Mouse (Mus musculus) lung, postnatal 0 days (tissue): ENCODE measurements at regions not wholly inside any gene's neighbourhood (a gene's known extent, or its start where the extent isn't known, plus 50 kb on each side); places are given as distances from the start of the nearest gene placed in this dataset.

Experiments used
- ATAC-seq: fragments of 200-750 bp; cut with Nextera tagmentation; 2 replicates; pipeline ENCODE4 v1.8.0; 2017; ENCODE audit warnings: moderate library complexity
- DNase-seq: peaks from one replicate; pipeline ENCODE4 v3.0.0-alpha.2; 2016; ENCODE audit warnings: low spot score
- H3K27ac ChIP-seq: fragments of 300-500 bp; sonication (generic); 2 replicates; pipeline ENCODE4 v1.5.1; 2014; ENCODE audit warnings: antibody characterized with exemption, mild to moderate bottlenecking, low read length, mixed read lengths
- H3K27me3 ChIP-seq: fragments of 300-500 bp; sonication (generic); replicated peaks from 2 replicates; pipeline ENCODE4 v1.6.1; 2014; ENCODE audit warnings: low read length, mixed read lengths; ENCODE audit not compliant: insufficient read depth
- H3K36me3 ChIP-seq: fragments of 300-500 bp; sonication (generic); 2 replicates; pipeline ENCODE4 v1.6.1; 2014; ENCODE audit warnings: low read length, mixed read lengths; ENCODE audit not compliant: insufficient read depth
- H3K4me1 ChIP-seq: fragments of 300-500 bp; sonication (generic); 2 replicates; pipeline ENCODE4 v1.6.1; 2014; ENCODE audit warnings: antibody characterized with exemption, low read depth, low read length, mixed read lengths; ENCODE audit not compliant: insufficient read depth
- H3K4me2 ChIP-seq: fragments of 300-500 bp; sonication (generic); replicated peaks from 2 replicates; pipeline ENCODE4 v1.6.1; 2014; ENCODE audit warnings: low read depth, mild to moderate bottlenecking, low read length, moderate library complexity, mixed read lengths
- H3K4me3 ChIP-seq: fragments of 300-500 bp; sonication (generic); 2 replicates; pipeline ENCODE4 v1.5.1; 2014; ENCODE audit warnings: low read depth, low read length
- H3K9ac ChIP-seq: fragments of 300-500 bp; sonication (generic); replicated peaks from 2 replicates; pipeline ENCODE4 v1.6.1; 2014; ENCODE audit warnings: low read depth, mild to moderate bottlenecking
- H3K9me3 ChIP-seq: fragments of 300-500 bp; sonication (generic); 2 replicates; pipeline ENCODE4 v1.6.1; 2016; ENCODE audit warnings: low read length, mixed read lengths
- CTCF ChIP-seq: IDR thresholded peaks from 2 replicates; pipeline ENCODE4 v1.5.1; 2016; ENCODE audit warnings: antibody characterized with exemption, mild to moderate bottlenecking
- EP300 ChIP-seq: IDR thresholded peaks from 2 replicates; pipeline ENCODE4 v1.6.1; 2016; ENCODE audit warnings: antibody characterized with exemption, mild to moderate bottlenecking, control low read depth
- WGBS: fragments of 180-500 bp; shearing (Covaris S2); extraction: QIAGEN DNeasy Blood & Tissue Kit; methylation state at CpG from one replicate; pipeline ENCODE4 v1.1.7; 2014; 5-methylcytosine and 5-hydroxymethylcytosine counted together

DNA sequence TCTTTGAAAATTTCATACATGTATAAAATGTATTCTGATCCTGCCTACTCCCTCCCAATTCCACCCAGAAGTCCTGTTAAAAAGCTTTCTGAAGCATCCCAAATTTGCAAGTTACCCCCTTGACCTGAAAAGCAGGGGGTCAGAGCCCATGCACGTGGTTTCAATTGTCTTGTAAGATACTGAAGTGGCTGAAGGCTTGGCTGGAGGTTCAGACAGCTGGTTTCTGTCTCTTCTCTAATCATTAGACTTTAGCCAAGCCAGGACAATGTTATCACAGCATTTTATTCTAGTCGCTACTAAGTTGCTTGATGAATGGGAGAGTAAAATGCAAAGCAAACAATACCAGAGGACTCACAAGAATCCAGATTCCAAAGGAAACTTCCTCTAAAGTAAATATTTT lies 1484.1 kb downstream of the 4930444P10Rik start:
- peak; percentile 47 for DNase-seq
- TF ChIP-seq CTCF (no peak), EP300 (0 out of 2 replicates have a peak, but pooled peaks have one; percentile 11)
- no peak overlapping the region for H3K9ac ChIP-seq
- H3K4me1 ChIP-seq = no peaks in the 10 kb centered on the region
- no peaks in the 10 kb centered on the region for H3K9me3 ChIP-seq
- no peaks in the 10 kb centered on the region for H3K27me3 ChIP-seq
- no peaks in the 10 kb centered on the region for H3K36me3 ChIP-seq
- no peak overlapping the region for H3K27ac ChIP-seq
- peak; percentile 35; the same call in 1 of the 2 replicates for ATAC-seq
- no peak overlapping the region for H3K4me3 ChIP-seq
- 3% methylated on average over 2 of the region's 2 CpGs for WGBS
- H3K4me2 ChIP-seq = no peak overlapping the region

DNA sequence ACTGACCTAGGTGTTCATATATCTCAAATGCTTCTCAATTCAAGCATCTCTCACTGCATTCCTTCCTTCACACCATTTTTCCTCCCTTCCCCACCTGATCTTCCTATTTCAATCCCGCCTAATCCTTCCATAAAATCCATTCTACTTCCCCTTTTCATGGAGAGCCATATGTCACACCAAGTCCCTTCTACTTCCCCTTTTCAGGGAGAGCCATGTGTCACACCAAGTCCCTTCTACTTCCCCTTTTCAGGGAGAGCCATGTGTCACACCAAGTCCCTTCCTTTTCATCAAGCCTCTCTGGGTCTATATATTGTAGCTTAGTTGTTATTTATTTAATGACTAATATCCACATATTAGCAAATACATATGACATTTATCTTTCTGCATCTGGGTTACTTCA lies 1497.2 kb downstream of the 4930444P10Rik start:
- no peaks in the 10 kb centered on the region for H3K9me3 ChIP-seq
- no peak for DNase-seq
- WGBS = 48% methylated on average over 1 of the region's 1 CpGs
- H3K4me1 ChIP-seq = no peaks in the 10 kb centered on the region
- H3K27ac ChIP-seq = no peak overlapping the region
- no peak overlapping the region for H3K9ac ChIP-seq
- TF ChIP-seq EP300 = no peak
- no peak for TF ChIP-seq CTCF
- ATAC-seq = no peak
- H3K27me3 ChIP-seq = no peaks in the 10 kb centered on the region
- no peaks in the 10 kb centered on the region for H3K36me3 ChIP-seq
- H3K4me3 ChIP-seq = no peak overlapping the region
- no peak overlapping the region for H3K4me2 ChIP-seq

- 74% methylated on average over 5 of the region's 5 CpGs for WGBS
- H3K27me3 ChIP-seq = no peaks in the 10 kb centered on the region
- H3K4me3 ChIP-seq = no peak overlapping the region
- no peaks in the 10 kb centered on the region for H3K9me3 ChIP-seq
- TF ChIP-seq EP300 = no peak
- no peak for TF ChIP-seq CTCF
- no peak overlapping the region for H3K27ac ChIP-seq
- no peak overlapping the region for H3K9ac ChIP-seq
- DNase-seq (no peak), ATAC-seq (no peak)
- H3K4me2 ChIP-seq = no peak overlapping the region
- no peaks in the 10 kb centered on the region for H3K36me3 ChIP-seq
- H3K4me1 ChIP-seq = no peaks in the 10 kb centered on the region
Measured at GRCm38 (mm10) chr1:14589905-14590304, 1503.2 kb downstream of the 4930444P10Rik start.

DNA sequence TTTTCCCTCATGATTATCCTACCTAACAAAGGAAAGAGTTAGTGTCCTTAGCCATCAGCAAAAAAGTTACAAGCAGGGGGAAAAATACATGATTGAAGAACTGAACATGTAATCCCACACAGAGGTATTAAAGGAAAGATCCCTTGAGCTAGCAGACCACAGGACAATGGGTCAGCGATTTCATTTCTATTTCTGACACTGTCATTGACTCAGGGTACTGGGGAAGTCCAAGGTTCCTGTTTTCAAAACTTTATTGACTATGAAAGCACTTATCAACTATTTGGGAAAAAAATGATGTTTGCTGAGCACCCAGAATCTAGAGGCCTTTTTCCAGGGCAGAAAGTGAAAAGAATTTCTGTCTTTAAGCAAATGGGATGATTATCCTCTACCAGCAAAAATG lies 1513.7 kb downstream of the 4930444P10Rik start:
- TF ChIP-seq EP300 (no peak), CTCF (no peak)
- Histone ChIP-seq H3K4me2 (no peak overlapping the region), H3K4me3 (no peak overlapping the region), H3K27me3 (no peaks in the 10 kb centered on the region), H3K27ac (no peak overlapping the region), H3K36me3 (no peaks in the 10 kb centered on the region), H3K9me3 (no peaks in the 10 kb centered on the region), H3K9ac (no peak overlapping the region), H3K4me1 (no peaks in the 10 kb centered on the region)
- WGBS = 55% methylated on average over 1 of the region's 1 CpGs
- ATAC-seq (no peak), DNase-seq (no peak)

DNA sequence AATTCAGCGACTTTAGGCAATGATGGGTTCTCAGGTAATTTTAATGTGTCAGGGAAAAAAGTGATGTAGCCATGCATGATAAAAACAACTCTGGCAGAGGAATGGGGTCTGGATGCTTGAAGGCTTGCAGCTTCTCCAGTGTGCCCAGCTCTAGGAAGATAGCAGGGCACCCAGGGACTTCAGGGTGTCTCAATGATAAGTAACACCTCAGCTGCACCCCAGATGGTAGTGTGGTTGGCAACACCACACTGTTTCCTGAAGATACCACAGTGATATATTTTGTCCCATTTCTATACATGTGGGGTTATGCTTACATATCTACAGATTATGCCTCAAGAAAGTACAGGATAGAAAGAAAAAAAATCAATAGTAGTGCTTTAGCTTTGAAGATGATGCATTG lies 1516.9 kb downstream of the 4930444P10Rik start:
- Histone ChIP-seq H3K9ac (no peak overlapping the region), H3K4me1 (no peaks in the 10 kb centered on the region), H3K4me2 (no peak overlapping the region), H3K27me3 (no peaks in the 10 kb centered on the region), H3K4me3 (no peak overlapping the region), H3K27ac (no peak overlapping the region), H3K36me3 (no peaks in the 10 kb centered on the region), H3K9me3 (no peaks in the 10 kb centered on the region)
- ATAC-seq (no peak), DNase-seq (no peak)
- no peak for TF ChIP-seq CTCF
- TF ChIP-seq EP300 = no peak
- 94% methylated on average over 1 of the region's 1 CpGs for WGBS

GRCm38 (mm10) chr1:14570562-14570981 lies 1522.6 kb downstream of the 4930444P10Rik start:
- Histone ChIP-seq H3K4me1 (no peaks in the 10 kb centered on the region), H3K36me3 (no peaks in the 10 kb centered on the region), H3K4me2 (no peak overlapping the region), H3K27ac (no peak overlapping the region), H3K9ac (no peak overlapping the region), H3K9me3 (no peaks in the 10 kb centered on the region), H3K4me3 (no peak overlapping the region), H3K27me3 (no peaks in the 10 kb centered on the region)
- DNase-seq = peak; percentile 18
- no peak for ATAC-seq
- WGBS = 12% methylated on average over 5 of the region's 5 CpGs
- TF ChIP-seq CTCF = peak; percentile 62
- TF ChIP-seq EP300 = no peak

DNA sequence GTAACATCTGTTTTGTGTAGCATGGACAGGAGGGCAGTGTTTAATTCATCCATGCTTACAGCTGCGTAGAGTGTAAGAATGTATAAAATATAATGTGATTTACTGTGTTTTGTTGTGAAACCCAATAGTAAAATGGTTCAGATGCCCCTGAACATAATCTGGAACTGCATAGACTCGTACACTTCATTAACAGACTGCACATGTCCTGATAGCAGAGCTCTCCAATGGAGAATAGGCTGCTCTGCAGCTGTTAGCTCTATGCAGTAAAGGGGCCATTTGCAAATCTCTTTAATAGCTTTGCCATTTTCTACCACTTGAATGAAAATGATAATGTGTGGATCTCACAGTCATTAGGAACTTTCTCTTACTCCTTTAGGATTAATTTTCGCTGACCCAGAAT lies 1523.0 kb downstream of the 4930444P10Rik start:
- H3K36me3 ChIP-seq = no peaks in the 10 kb centered on the region
- TF ChIP-seq CTCF (no peak), EP300 (no peak)
- H3K9ac ChIP-seq = no peak overlapping the region
- 58% methylated on average over 3 of the region's 3 CpGs for WGBS
- no peak overlapping the region for H3K4me2 ChIP-seq
- H3K4me3 ChIP-seq = no peak overlapping the region
- no peak for DNase-seq
- no peaks in the 10 kb centered on the region for H3K9me3 ChIP-seq
- H3K27me3 ChIP-seq = no peaks in the 10 kb centered on the region
- H3K4me1 ChIP-seq = no peaks in the 10 kb centered on the region
- ATAC-seq = no peak
- H3K27ac ChIP-seq = no peak overlapping the region
